Mouse (Mus musculus): ENCODE data around the gene Hoxb8.

Hoxb8 gene

DNA sequence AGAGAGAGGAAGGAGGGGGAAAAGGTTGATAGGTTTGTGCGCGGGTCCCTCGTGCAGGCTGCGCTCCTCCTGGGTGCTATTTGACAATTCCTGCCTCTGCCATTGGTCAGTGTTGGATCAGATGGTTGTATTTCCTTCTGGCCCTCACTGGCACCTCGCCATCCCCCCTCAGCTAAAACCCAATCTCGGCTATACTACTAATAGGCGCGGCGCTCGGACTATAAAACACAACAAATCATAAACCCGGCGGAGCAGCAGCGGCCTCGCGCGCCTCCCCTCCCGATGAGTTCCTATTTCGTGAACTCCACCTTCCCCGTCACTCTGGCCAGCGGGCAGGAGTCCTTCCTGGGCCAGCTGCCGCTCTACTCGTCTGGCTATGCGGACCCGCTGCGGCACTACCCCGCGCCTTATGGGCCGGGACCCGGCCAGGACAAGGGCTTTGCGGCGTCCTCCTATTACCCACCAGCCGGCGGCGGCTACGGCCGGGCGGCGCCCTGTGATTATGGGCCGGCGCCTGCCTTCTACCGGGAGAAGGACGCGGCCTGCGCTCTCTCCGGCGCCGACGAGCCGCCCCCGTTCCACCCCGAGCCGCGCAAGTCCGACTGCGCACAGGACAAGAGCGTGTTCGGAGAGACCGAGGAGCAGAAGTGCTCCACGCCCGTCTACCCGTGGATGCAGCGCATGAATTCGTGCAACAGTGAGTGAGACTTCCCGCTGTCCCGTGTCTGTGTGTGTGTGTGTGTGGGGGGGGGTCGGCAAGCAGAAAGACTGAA lies 17.4 kb downstream of the Hoxb8 start:
- DNase-seq (ENCODE audit: low read depth, low spot score): no peak

DNA sequence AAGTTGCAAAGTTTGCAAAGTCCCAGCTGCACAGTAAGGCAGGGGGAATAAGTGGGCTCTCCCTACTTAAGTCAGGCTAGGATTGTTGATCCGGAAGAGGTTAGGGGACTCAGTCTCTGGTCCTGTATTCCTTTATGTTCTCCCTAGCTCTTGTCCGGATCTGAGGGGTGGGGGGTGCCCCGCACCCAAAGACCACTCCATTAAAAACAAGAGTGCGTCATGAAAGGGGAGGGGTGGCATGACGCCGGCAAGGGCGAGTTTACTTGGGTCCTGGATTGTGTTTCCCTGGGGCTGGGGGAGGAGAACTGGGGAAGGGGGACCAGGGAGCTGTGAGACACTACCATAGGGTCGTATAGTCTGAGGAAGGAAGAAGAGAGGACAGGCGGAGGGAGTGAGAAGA lies 18.1 kb downstream of the Hoxb8 start:
- DNase-seq (ENCODE audit: low read depth, low spot score): no peak

DNA sequence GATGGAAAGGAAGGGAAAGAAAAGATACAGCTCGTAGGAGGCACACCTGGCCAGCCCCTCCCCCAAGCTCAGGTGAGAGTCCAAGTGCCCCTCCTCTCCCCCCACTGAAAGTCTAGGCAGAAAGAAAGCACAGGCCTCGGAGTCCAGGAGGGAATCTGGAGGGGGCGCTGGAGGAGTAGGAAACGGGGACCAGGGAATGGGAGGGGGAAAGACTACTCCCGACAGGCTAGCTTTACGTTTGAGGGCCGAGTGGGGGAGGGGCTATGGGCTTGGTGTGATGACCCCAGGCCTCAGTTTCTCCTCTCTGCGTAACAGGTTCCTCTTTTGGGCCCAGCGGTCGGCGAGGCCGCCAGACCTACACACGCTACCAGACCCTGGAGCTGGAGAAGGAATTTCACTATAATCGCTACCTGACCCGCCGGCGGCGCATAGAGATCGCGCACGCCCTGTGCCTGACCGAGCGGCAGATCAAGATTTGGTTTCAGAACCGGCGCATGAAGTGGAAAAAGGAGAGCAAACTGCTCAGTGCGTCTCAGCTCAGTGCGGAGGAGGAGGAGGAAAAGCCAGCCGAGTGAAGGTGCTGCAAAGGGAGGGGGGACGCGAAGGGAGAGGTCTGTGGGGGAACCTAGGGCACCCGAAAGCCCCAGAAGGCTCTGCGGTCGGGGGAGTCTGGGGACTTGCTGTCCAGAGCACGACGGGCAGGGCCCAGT lies 18.8 kb downstream of the Hoxb8 start:
- DNase-seq (ENCODE audit: low read depth, low spot score): no peak

- no peak for DNase-seq (ENCODE audit: low read depth, low spot score)
Observed at GRCm38 (mm10) chr11:96301064-96301431, 19.3 kb downstream of the Hoxb8 start.

GRCm38 (mm10) chr11:96301837-96302236 lies 20.1 kb downstream of the Hoxb8 start:
- DNase-seq (ENCODE audit: low read depth, low spot score): no peak

GRCm38 (mm10) chr11:96302381-96303150 lies 20.9 kb downstream of the Hoxb8 start:
- DNase-seq (ENCODE audit: low read depth, low spot score): no peak

DNA sequence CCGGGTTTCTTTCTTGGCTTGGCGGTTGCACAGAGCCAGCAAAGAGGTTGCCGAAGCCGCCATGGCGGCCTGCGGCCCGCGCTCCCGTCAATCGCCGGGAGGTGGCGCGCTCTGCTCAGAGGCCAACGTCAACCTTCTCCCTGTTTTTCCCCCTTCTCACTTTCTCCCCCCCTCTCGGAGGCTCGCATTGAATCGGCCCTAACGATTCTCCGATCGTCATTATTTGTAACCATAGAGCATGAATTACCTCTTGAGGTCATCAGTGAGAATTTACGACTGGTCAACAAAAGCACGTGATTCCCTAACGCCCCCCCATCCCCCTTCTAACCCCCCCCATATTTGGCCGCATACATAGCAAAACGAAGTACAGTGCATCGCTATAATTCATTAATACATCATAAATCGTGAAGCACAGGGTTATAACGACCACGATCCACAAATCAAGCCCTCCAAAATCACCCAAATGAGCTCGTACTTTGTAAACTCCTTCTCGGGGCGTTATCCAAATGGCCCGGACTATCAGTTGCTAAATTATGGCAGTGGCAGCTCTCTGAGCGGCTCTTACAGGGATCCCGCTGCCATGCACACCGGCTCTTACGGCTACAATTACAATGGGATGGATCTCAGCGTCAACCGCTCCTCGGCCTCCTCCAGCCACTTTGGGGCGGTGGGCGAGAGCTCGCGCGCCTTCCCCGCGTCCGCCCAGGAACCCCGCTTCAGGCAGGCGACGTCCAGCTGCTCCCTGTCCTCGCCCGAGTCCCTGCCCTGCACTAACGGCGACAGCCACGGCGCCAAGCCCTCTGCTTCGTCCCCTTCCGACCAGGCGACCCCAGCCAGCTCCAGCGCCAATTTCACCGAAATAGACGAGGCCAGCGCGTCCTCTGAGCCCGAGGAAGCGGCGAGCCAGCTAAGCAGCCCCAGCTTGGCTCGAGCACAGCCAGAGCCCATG lies 21.7 kb downstream of the Hoxb8 start, which contains the start of gene Hoxb5:
Gene Hoxb5, plus strand, starts transcription at position 186 of the 949 bp plus-strand sequence.
- DNase-seq (ENCODE audit: low read depth, low spot score): peak; percentile 53

DNA sequence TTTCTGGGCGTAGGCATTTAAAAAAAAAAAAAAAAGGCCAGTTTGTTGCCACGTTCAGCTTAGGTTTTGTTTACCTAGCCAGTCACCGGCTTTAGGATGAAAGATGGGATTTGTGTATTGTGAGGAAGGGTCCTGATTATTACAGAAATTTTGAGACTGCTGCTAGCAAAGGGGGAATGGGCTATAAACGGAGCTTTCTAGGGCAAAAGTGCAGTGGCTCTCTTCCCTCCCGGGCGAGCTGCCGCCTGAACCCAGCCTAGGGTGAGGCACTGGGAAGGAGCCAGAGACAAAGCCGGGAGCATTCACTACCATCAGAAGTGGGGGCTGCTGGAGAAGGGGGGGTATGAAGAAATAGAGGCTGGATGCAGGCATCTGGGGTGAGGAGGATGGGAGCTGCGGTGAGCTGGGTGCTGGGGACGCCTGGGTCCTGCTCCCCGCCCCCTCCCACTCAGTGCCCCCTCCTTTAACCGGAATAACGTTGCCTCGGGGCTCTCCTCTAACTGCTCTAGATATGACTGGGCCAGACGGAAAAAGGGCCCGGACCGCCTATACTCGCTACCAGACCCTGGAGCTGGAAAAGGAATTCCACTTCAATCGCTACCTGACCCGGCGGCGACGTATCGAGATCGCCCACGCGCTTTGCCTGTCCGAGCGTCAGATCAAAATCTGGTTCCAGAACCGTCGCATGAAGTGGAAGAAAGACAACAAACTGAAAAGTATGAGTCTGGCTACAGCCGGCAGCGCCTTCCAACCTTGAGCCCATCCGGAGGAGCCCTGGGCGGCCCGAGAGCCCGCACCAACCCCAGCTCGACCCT lies 22.9 kb downstream of the Hoxb8 start:
- DNase-seq (ENCODE audit: low read depth, low spot score): no peak

GRCm38 (mm10) chr11:96305505-96306182 lies 23.9 kb downstream of the Hoxb8 start:
- no peak for DNase-seq (ENCODE audit: low read depth, low spot score)

- no peak for DNase-seq (ENCODE audit: low read depth, low spot score)
Observed at GRCm38 (mm10) chr11:96306183-96306907, 24.6 kb downstream of the Hoxb8 start.

GRCm38 (mm10) chr11:96306908-96307269 lies 25.2 kb downstream of the Hoxb8 start:
- DNase-seq (ENCODE audit: low read depth, low spot score): no peak

DNA sequence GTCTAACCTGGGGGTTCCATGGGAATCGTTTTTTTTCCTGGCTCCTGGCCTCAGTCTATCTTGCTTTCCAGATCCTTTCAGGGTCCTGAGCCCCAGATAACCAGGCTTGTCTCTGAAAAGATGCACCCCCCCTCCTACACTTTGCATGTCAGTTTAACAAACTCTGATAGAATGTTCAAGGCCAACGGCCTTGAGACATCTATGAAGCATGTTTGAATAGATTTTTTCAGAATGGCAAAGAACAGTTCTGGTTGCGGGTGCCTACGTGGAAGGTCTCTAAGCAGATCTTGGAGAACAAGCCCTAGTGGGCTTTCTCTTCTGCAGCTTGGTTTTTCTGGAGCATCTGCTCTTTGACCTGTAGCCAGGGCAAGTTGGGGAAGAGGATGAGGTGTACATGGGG lies 27.1 kb downstream of the Hoxb8 start:
- no peak for DNase-seq (ENCODE audit: low read depth, low spot score)

- DNase-seq (ENCODE audit: low read depth, low spot score): no peak
Observed at GRCm38 (mm10) chr11:96309288-96309687, 27.6 kb downstream of the Hoxb8 start.

GRCm38 (mm10) chr11:96310183-96310938 lies 28.7 kb downstream of the Hoxb8 start:
- DNase-seq (ENCODE audit: low read depth, low spot score): no peak

DNA sequence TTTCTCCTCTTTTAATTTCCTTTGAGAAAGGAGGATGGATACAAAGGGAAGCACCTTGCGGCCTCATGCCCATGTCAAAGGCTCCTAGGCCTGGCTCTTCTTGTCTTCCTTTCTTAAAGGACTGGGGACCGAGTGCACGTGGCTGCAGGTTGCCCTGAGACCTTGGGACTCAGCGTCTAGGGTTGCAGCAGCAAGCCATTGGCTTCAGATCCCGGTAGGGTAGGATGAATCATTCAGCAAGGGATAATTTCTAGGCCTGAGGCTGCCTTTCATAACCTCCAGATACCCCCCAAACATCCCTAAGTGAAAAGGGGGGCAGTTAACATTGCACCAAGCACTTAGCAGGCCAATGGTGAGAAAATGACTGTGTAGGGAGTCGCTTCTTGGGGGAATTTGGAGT lies 29.4 kb downstream of the Hoxb8 start:
- DNase-seq (ENCODE audit: low read depth, low spot score): no peak

- peak; percentile 56 for DNase-seq (ENCODE audit: low read depth, low spot score)
Observed at GRCm38 (mm10) chr11:96311520-96312417, 30.1 kb downstream of the Hoxb8 start.

GRCm38 (mm10) chr11:96313134-96313533 lies 31.4 kb downstream of the Hoxb8 start:
- DNase-seq (ENCODE audit: low read depth, low spot score): no peak

Data from 3T3-L1 (cell line).